Mouse (Mus musculus) stomach, embryonic 16.5 days (tissue): ENCODE results near the gene Secisbp2. TPM values are rescaled to one million over a fixed set of nuclear protein-coding genes. Genes with fewer than 3 reads are reported as not detected.

ENCODE experiments used
- ATAC-seq: fragments of 200-750 bp; cut with Nextera tagmentation; 2 replicates; pipeline ENCODE4 v1.8.0; 2017; ENCODE audit warnings: moderate number of reproducible peaks, moderate TSS enrichment; ENCODE audit not compliant: insufficient read depth, low FRiP score
- H3K27ac ChIP-seq: fragments of 300-500 bp; sonication (generic); 2 replicates; pipeline ENCODE4 v1.5.1; 2014; ENCODE audit warnings: low read length
- H3K27me3 ChIP-seq: fragments of 300-500 bp; sonication (generic); 2 replicates; pipeline ENCODE4 v1.6.1; 2014; ENCODE audit warnings: low read length, control low read depth, mixed read lengths; ENCODE audit not compliant: control insufficient read depth, insufficient read depth
- H3K36me3 ChIP-seq: fragments of 300-500 bp; sonication (generic); 2 replicates; pipeline ENCODE4 v1.6.1; 2014; ENCODE audit warnings: low read length; ENCODE audit not compliant: control insufficient read depth, insufficient read depth
- H3K4me1 ChIP-seq: fragments of 300-500 bp; sonication (generic); 2 replicates; pipeline ENCODE4 v1.6.1; 2014; ENCODE audit warnings: low read length, control low read depth, mixed read lengths; ENCODE audit not compliant: control insufficient read depth, insufficient read depth
- H3K4me2 ChIP-seq: fragments of 300-500 bp; sonication (generic); 2 replicates; pipeline ENCODE4 v1.6.1; 2014; ENCODE audit warnings: low read depth, low read length, mixed read lengths
- H3K4me3 ChIP-seq: fragments of 300-500 bp; sonication (generic); replicated peaks from 2 replicates; pipeline ENCODE4 v1.5.1; 2014; ENCODE audit warnings: mild to moderate bottlenecking, low read length
- H3K9ac ChIP-seq: fragments of 300-500 bp; sonication (generic); 2 replicates; pipeline ENCODE4 v1.6.1; 2014; ENCODE audit warnings: low read length
- H3K9me3 ChIP-seq: fragments of 300-500 bp; sonication (generic); replicated peaks from 2 replicates; pipeline ENCODE4 v1.6.1; 2016; ENCODE audit warnings: low read length, control low read depth; ENCODE audit not compliant: control insufficient read depth
- WGBS: fragments of 180-500 bp; shearing (Covaris S2); extraction: QIAGEN DNeasy Blood & Tissue Kit; methylation state at CpG from one replicate; pipeline ENCODE4 v1.1.7; 2014; 5-methylcytosine and 5-hydroxymethylcytosine counted together
- polyA plus RNA-seq: library from polyadenylated mRNA; unstranded; fragments of >200 nt; fragmentation: Nextera tagmentation; extraction: Ambion mirVana; gene quantifications from 2 replicates; pipeline ENCODE4 v1.2.1, GENCODE M21; 2015

Gene Secisbp2
- 22.6 and 24.4 TPM in 2 replicates for polyA plus RNA-seq

- Histone ChIP-seq H3K9me3 (no peaks in the 10 kb centered on the region), H3K27me3 (no peaks in the 10 kb centered on the region)
Observed at GRCm38 (mm10) chr13:51651408-51652064, at the start of gene Secisbp2. Gene Secisbp2 (plus strand): TSS chr13:51651697.

GRCm38 (mm10) chr13:51602764-51603163 lies 48.7 kb upstream of the Secisbp2 start:
- H3K4me1 ChIP-seq: no peaks in the 10 kb centered on the region
- no peak overlapping the region for H3K4me3 ChIP-seq
- H3K9ac ChIP-seq: no peak overlapping the region
- no peak overlapping the region for H3K27ac ChIP-seq
- H3K27me3 ChIP-seq: no peaks in the 10 kb centered on the region
- H3K9me3 ChIP-seq: no peaks in the 10 kb centered on the region
- peak overlapping the region; percentile 49; the same call in 1 of the 2 replicates for H3K4me2 ChIP-seq
- ATAC-seq: 0 out of 2 replicates have a peak, but pooled peaks have one; percentile 47
- 44% methylated on average over 8 of the region's 8 CpGs for WGBS
- H3K36me3 ChIP-seq: no peaks in the 10 kb centered on the region

More at GRCm38 (mm10) chr13:51651408-51652064, at the start of gene Secisbp2:
- peak within 1 kb of the TSS; percentile 82 for H3K4me3 ChIP-seq
- peaks cover 9% of the 10 kb centered on the region for H3K36me3 ChIP-seq
- ATAC-seq: peak; percentile 95
- H3K27ac ChIP-seq: peak within 1 kb of the TSS; percentile 87
- H3K9ac ChIP-seq: peak within 1 kb of the TSS; percentile 87
- peaks cover 25% of the 10 kb centered on the region for H3K4me1 ChIP-seq
- H3K4me2 ChIP-seq: peak within 1 kb of the TSS; percentile 90
- WGBS: under 1% methylated on average over 69 of the region's 69 CpGs

- Histone ChIP-seq H3K4me2 (peak overlapping the region; percentile 49), H3K27ac (no peak overlapping the region), H3K36me3 (no peaks in the 10 kb centered on the region), H3K27me3 (no peaks in the 10 kb centered on the region), H3K4me3 (peak overlapping the region; percentile 18; the same call in 1 of the 2 replicates), H3K9me3 (no peaks in the 10 kb centered on the region), H3K4me1 (no peaks in the 10 kb centered on the region), H3K9ac (0 out of 2 replicates have a peak overlapping the region, but pooled peaks have one; percentile 4)
- 16% methylated on average over 16 of the region's 16 CpGs for WGBS
- peak; percentile 80 for ATAC-seq
Observed at GRCm38 (mm10) chr13:51603221-51603893, 48.1 kb upstream of the Secisbp2 start.

GRCm38 (mm10) chr13:51603894-51604244 lies 47.6 kb upstream of the Secisbp2 start:
- Histone ChIP-seq H3K36me3 (no peaks in the 10 kb centered on the region), H3K4me1 (no peaks in the 10 kb centered on the region), H3K4me2 (peak overlapping the region; percentile 49; the same call in 1 of the 2 replicates), H3K27ac (no peak overlapping the region), H3K9ac (no peak overlapping the region), H3K4me3 (no peak overlapping the region), H3K9me3 (no peaks in the 10 kb centered on the region), H3K27me3 (no peaks in the 10 kb centered on the region)
- ATAC-seq: no peak
- 49% methylated on average over 4 of the region's 4 CpGs for WGBS

- no peaks in the 10 kb centered on the region for H3K9me3 ChIP-seq
- no peaks in the 10 kb centered on the region for H3K27me3 ChIP-seq
- no peak overlapping the region for H3K9ac ChIP-seq
- no peak for ATAC-seq
- 95% methylated on average over 7 of the region's 7 CpGs for WGBS
- H3K4me2 ChIP-seq: no peak overlapping the region
- no peaks in the 10 kb centered on the region for H3K36me3 ChIP-seq
- peaks cover 3% of the 10 kb centered on the region; the same call in 1 of the 2 replicates for H3K4me1 ChIP-seq
- no peak overlapping the region for H3K27ac ChIP-seq
- H3K4me3 ChIP-seq: no peak overlapping the region
Observed at GRCm38 (mm10) chr13:51609231-51609630, 42.3 kb upstream of the Secisbp2 start.

GRCm38 (mm10) chr13:51611060-51611459 lies 40.4 kb upstream of the Secisbp2 start:
- Histone ChIP-seq H3K4me2 (no peak overlapping the region), H3K9ac (no peak overlapping the region), H3K27me3 (no peaks in the 10 kb centered on the region), H3K4me3 (no peak overlapping the region), H3K36me3 (no peaks in the 10 kb centered on the region), H3K27ac (no peak overlapping the region), H3K9me3 (no peaks in the 10 kb centered on the region), H3K4me1 (peaks cover 3% of the 10 kb centered on the region; the same call in 1 of the 2 replicates)
- ATAC-seq: no peak
- WGBS: 10% methylated on average over 9 of the region's 9 CpGs

GRCm38 (mm10) chr13:51611500-51611899 lies 40.0 kb upstream of the Secisbp2 start:
- H3K9ac ChIP-seq: no peak overlapping the region
- H3K4me3 ChIP-seq: no peak overlapping the region
- H3K36me3 ChIP-seq: no peaks in the 10 kb centered on the region
- 46% methylated on average over 5 of the region's 5 CpGs for WGBS
- no peak for ATAC-seq
- no peak overlapping the region for H3K27ac ChIP-seq
- no peaks in the 10 kb centered on the region for H3K9me3 ChIP-seq
- H3K4me1 ChIP-seq: peaks cover 4% of the 10 kb centered on the region; the same call in 1 of the 2 replicates
- no peak overlapping the region for H3K4me2 ChIP-seq
- no peaks in the 10 kb centered on the region for H3K27me3 ChIP-seq

GRCm38 (mm10) chr13:51615815-51616214 lies 35.7 kb upstream of the Secisbp2 start:
- WGBS: 42% methylated on average over 10 of the region's 10 CpGs

GRCm38 (mm10) chr13:51616417-51617044 lies 35.0 kb upstream of the Secisbp2 start:
- Histone ChIP-seq H3K4me2 (no peak overlapping the region), H3K27ac (no peak overlapping the region), H3K9ac (no peak overlapping the region), H3K36me3 (no peaks in the 10 kb centered on the region), H3K27me3 (no peaks in the 10 kb centered on the region), H3K4me3 (no peak overlapping the region), H3K4me1 (0 out of 2 replicates have a peak, but pooled peaks cover 3% of the 10 kb centered on the region), H3K9me3 (no peaks in the 10 kb centered on the region)
- 20% methylated on average over 12 of the region's 12 CpGs for WGBS
- no peak for ATAC-seq

More at GRCm38 (mm10) chr13:51615815-51616214, 35.7 kb upstream of the Secisbp2 start:
- Histone ChIP-seq H3K4me1 (peaks cover 6% of the 10 kb centered on the region; the same call in 1 of the 2 replicates), H3K27me3 (no peaks in the 10 kb centered on the region), H3K4me2 (no peak overlapping the region), H3K9me3 (no peaks in the 10 kb centered on the region), H3K36me3 (no peaks in the 10 kb centered on the region), H3K9ac (no peak overlapping the region), H3K27ac (no peak overlapping the region), H3K4me3 (no peak overlapping the region)
- ATAC-seq: no peak
